Comparison of ENCODE assay signal across 12 mouse cellular contexts in genomic region chr2:3959181-3959580, GRCm38 (mm10).
"Had no signal": no experiment of that assay in that cellular context is flagged by ENCODE, and none has a peak within 500 bp of the region (broad histone marks: within the 10 kb centered on the region; RNA-seq: fewer than 3 reads in every experiment).

No protein-coding gene starts in this region.

- H3K9ac ChIP-seq: kidney, embryonic 15.5 days; liver, embryonic 15.5 days; midbrain, embryonic 12.5 days; neural tube, embryonic 15.5 days had no signal

- H3K27ac ChIP-seq: kidney, embryonic 15.5 days; liver, embryonic 15.5 days; midbrain, embryonic 12.5 days; neural tube, embryonic 15.5 days had no signal

- DNase-seq: kidney, postnatal 14 days; lung, adult 2 months; lung, postnatal 36 days; thymus, adult 18-20 months; thymus, postnatal 14 days had no signal

- H3K36me3 ChIP-seq: kidney, embryonic 15.5 days; liver, embryonic 15.5 days; midbrain, embryonic 12.5 days; neural tube, embryonic 15.5 days had no signal

- H3K4me3 ChIP-seq: kidney, embryonic 15.5 days; liver, embryonic 15.5 days; midbrain, embryonic 12.5 days; myocyte; neural tube, embryonic 15.5 days had no signal

- H3K9me3 ChIP-seq: kidney, embryonic 15.5 days; liver, embryonic 15.5 days; midbrain, embryonic 12.5 days had no signal

- H3K27me3 ChIP-seq: kidney, embryonic 15.5 days; liver, embryonic 15.5 days; neural tube, embryonic 15.5 days had no signal

- H3K4me1 ChIP-seq: liver, embryonic 15.5 days; midbrain, embryonic 12.5 days; neural tube, embryonic 15.5 days had no signal

- H3K4me2 ChIP-seq: kidney, embryonic 15.5 days; liver, embryonic 11.5 days; liver, embryonic 15.5 days; midbrain, embryonic 12.5 days; neural tube, embryonic 15.5 days had no signal

- ATAC-seq: lung, postnatal 0 days had no signal
